Mouse (Mus musculus) liver, postnatal 0 days (tissue): Measurements from ENCODE around the gene Trappc4. TPM values are rescaled to one million over a fixed set of nuclear protein-coding genes. Genes with fewer than 3 reads are reported as not detected.
A peak's percentile ranks its signal among the peaks of the same experiment; 100 is the strongest.
"Not testable (repeated sequence)": the region's sequence is repeated elsewhere in the genome, so short reads cannot be mapped to it uniquely, and the experiment has no call there.

Experiments used
- ATAC-seq: fragments of 200-750 bp; cut with Nextera tagmentation; 2 replicates; pipeline ENCODE4 v1.8.0; 2017; ENCODE audit warnings: mild to moderate bottlenecking, moderate library complexity
- DNase-seq: peaks from one replicate; pipeline ENCODE4 v3.0.0-alpha.2; 2016
- H3K27ac ChIP-seq: fragments of 300-500 bp; sonication (generic); 2 replicates; pipeline ENCODE4 v1.5.1; 2014; ENCODE audit warnings: antibody characterized with exemption, moderate library complexity, mild to moderate bottlenecking, low read depth
- H3K27me3 ChIP-seq: fragments of 300-500 bp; sonication (generic); 2 replicates; pipeline ENCODE4 v1.6.1; 2014; ENCODE audit warnings: low read length, control low read depth, mixed read lengths; ENCODE audit not compliant: insufficient read depth
- H3K36me3 ChIP-seq: fragments of 300-500 bp; sonication (generic); replicated peaks from 2 replicates; pipeline ENCODE4 v1.6.1; 2014; ENCODE audit warnings: mild to moderate bottlenecking, control low read depth, low read length, moderate library complexity, mixed read lengths; ENCODE audit not compliant: insufficient read depth
- H3K4me1 ChIP-seq: fragments of 300-500 bp; sonication (generic); 2 replicates; pipeline ENCODE4 v1.6.1; 2014; ENCODE audit warnings: antibody characterized with exemption, mild to moderate bottlenecking, control low read depth; ENCODE audit not compliant: insufficient read depth
- H3K4me2 ChIP-seq: fragments of 300-500 bp; sonication (generic); 2 replicates; pipeline ENCODE4 v1.6.1; 2014; ENCODE audit warnings: low read depth, mild to moderate bottlenecking, low read length, moderate library complexity, mixed read lengths
- H3K4me3 ChIP-seq: fragments of 300-500 bp; sonication (generic); 2 replicates; pipeline ENCODE4 v1.5.1; 2014; ENCODE audit warnings: low read depth, low read length
- H3K9ac ChIP-seq: fragments of 300-500 bp; sonication (generic); replicated peaks from 2 replicates; pipeline ENCODE4 v1.6.1; 2014; ENCODE audit warnings: mild to moderate bottlenecking, moderate library complexity
- H3K9me3 ChIP-seq: fragments of 300-500 bp; sonication (generic); 2 replicates; pipeline ENCODE4 v1.6.1; 2016; ENCODE audit warnings: mild to moderate bottlenecking, control low read depth, low read length, mixed read lengths
- CTCF ChIP-seq: sonication (generic); IDR thresholded peaks from 2 replicates; pipeline ENCODE4 v1.5.1; 2016; ENCODE audit warnings: antibody characterized with exemption, low read depth
- EP300 ChIP-seq: IDR thresholded peaks from 2 replicates; pipeline ENCODE4 v1.6.1; 2016; ENCODE audit warnings: antibody characterized with exemption, low read depth, mild to moderate bottlenecking
- WGBS: fragments of 180-500 bp; shearing (Covaris S2); extraction: QIAGEN DNeasy Blood & Tissue Kit; methylation state at CpG from one replicate; pipeline ENCODE4 v1.1.7; 2014; ENCODE audit not compliant: insufficient replicate concordance; 5-methylcytosine and 5-hydroxymethylcytosine counted together
- polyA plus RNA-seq: library from polyadenylated mRNA; unstranded; fragments of >200 nt; fragmentation: Nextera tagmentation; extraction: Ambion mirVana; gene quantifications from 2 replicates; pipeline ENCODE4 v1.2.1, GENCODE M21; 2015

The Trappc4 gene
- polyA plus RNA-seq, 1 experiment from 2014 or later: 50.4 TPM

GRCm38 (mm10) chr9:44435747-44436146 is 28.3 kb upstream of the Trappc4 start:
- H3K4me3 ChIP-seq: no peak overlapping the region
- WGBS: 38% methylated on average over 6 of the region's 6 CpGs
- no peaks in the 10 kb centered on the region for H3K27me3 ChIP-seq
- H3K36me3 ChIP-seq: no peaks in the 10 kb centered on the region
- H3K9ac ChIP-seq: no peak overlapping the region
- H3K27ac ChIP-seq: 0 out of 2 replicates have a peak overlapping the region, but pooled peaks have one; percentile 7
- H3K9me3 ChIP-seq: no peaks in the 10 kb centered on the region
- H3K4me1 ChIP-seq: no peaks in the 10 kb centered on the region
- peak; percentile 27; the same call in 1 of the 2 replicates for ATAC-seq
- TF ChIP-seq CTCF (no peak), EP300 (no peak)
- peak; percentile 33 for DNase-seq
- H3K4me2 ChIP-seq: no peak overlapping the region

GRCm38 (mm10) chr9:44432577-44433185 is 25.3 kb upstream of the Trappc4 start:
- no peaks in the 10 kb centered on the region for H3K9me3 ChIP-seq
- H3K27ac ChIP-seq: no peak overlapping the region
- WGBS: 42% methylated on average over 5 of the region's 5 CpGs
- no peaks in the 10 kb centered on the region for H3K27me3 ChIP-seq
- DNase-seq (no peak), ATAC-seq (no peak)
- H3K9ac ChIP-seq: no peak overlapping the region
- H3K4me1 ChIP-seq: no peaks in the 10 kb centered on the region
- no peak overlapping the region for H3K4me3 ChIP-seq
- H3K36me3 ChIP-seq: no peaks in the 10 kb centered on the region
- TF ChIP-seq EP300 (no peak), CTCF (0 out of 2 replicates have a peak, but pooled peaks have one; percentile 19)
- H3K4me2 ChIP-seq: no peak overlapping the region

GRCm38 (mm10) chr9:44423576-44423975 is 16.2 kb upstream of the Trappc4 start:
- no peak overlapping the region for H3K4me3 ChIP-seq
- no peak overlapping the region for H3K4me2 ChIP-seq
- no peaks in the 10 kb centered on the region for H3K27me3 ChIP-seq
- DNase-seq (no peak), ATAC-seq (no peak)
- H3K36me3 ChIP-seq: no peaks in the 10 kb centered on the region
- no peak overlapping the region for H3K27ac ChIP-seq
- no peaks in the 10 kb centered on the region for H3K4me1 ChIP-seq
- no peaks in the 10 kb centered on the region for H3K9me3 ChIP-seq
- WGBS: 76% methylated on average over 4 of the region's 4 CpGs
- H3K9ac ChIP-seq: no peak overlapping the region
- TF ChIP-seq EP300 (no peak), CTCF (no peak)

GRCm38 (mm10) chr9:44420280-44420898 is 13.0 kb upstream of the Trappc4 start:
- no peak overlapping the region for H3K9ac ChIP-seq
- DNase-seq (no peak), ATAC-seq (no peak)
- WGBS: 52% methylated on average over 5 of the region's 5 CpGs
- no peak overlapping the region for H3K27ac ChIP-seq
- 0 out of 2 replicates have a peak, but pooled peaks cover 3% of the 10 kb centered on the region for H3K36me3 ChIP-seq
- H3K4me3 ChIP-seq: no peak overlapping the region
- peaks cover 10% of the 10 kb centered on the region for H3K4me1 ChIP-seq
- H3K4me2 ChIP-seq: no peak overlapping the region
- no peaks in the 10 kb centered on the region for H3K9me3 ChIP-seq
- TF ChIP-seq CTCF (no peak), EP300 (no peak)
- H3K27me3 ChIP-seq: no peaks in the 10 kb centered on the region

GRCm38 (mm10) chr9:44419730-44420129 is 12.3 kb upstream of the Trappc4 start:
- DNase-seq, H3K36me3 ChIP-seq, H3K4me3 ChIP-seq, H3K27me3 ChIP-seq, H3K9ac ChIP-seq, H3K9me3 ChIP-seq, ATAC-seq, H3K27ac ChIP-seq, H3K4me1 ChIP-seq, H3K4me2 ChIP-seq: not testable (repeated sequence)
- 86% methylated on average over 9 of the region's 9 CpGs for WGBS

- DNase-seq (no peak), ATAC-seq (no peak)
- H3K27ac ChIP-seq: peak within 1 kb of the TSS; percentile 75
- H3K4me2 ChIP-seq: peak within 1 kb of the TSS; percentile 95
- H3K9me3 ChIP-seq: no peaks in the 10 kb centered on the region
- WGBS: 69% methylated on average over 14 of the region's 14 CpGs
- peak within 1 kb of the TSS; percentile 80 for H3K9ac ChIP-seq
- no peaks in the 10 kb centered on the region for H3K27me3 ChIP-seq
- H3K36me3 ChIP-seq: peaks cover 16% of the 10 kb centered on the region; the same call in 1 of the 2 replicates
- peak within 1 kb of the TSS; percentile 72 for H3K4me3 ChIP-seq
- H3K4me1 ChIP-seq: peaks cover 10% of the 10 kb centered on the region
- TF ChIP-seq CTCF (no peak), EP300 (no peak)
These were observed 11.4 kb upstream of the Trappc4 start, which contains the start of gene Ccdc84 for GRCm38 (mm10) chr9:44418519-44419385. Gene Ccdc84, minus strand, starts transcription at chr9:44418569.
